Mouse (Mus musculus): ENCODE measurements at regions not wholly inside any gene's neighbourhood (a gene's known extent, or its start where the extent isn't known, plus 50 kb on each side); places are given as distances from the start of the nearest gene placed in this dataset.

GRCm38 (mm10) chr12:28922236-28922635 lies 170.6 kb downstream of the Eipr1 start:
- H3K4me1 ChIP-seq (ENCODE audit: control insufficient read depth, insufficient read depth, low read length): no peaks in the 10 kb centered on the region
- no peak overlapping the region for H3K9ac ChIP-seq (ENCODE audit: low read depth, low read length)
- H3K27ac ChIP-seq (replicated peaks; ENCODE audit: insufficient read depth, low read depth, low read length): no peak overlapping the region
- H3K36me3 ChIP-seq (ENCODE audit: control insufficient read depth, insufficient read depth, low read length): no peaks in the 10 kb centered on the region; the same call in 1 of the 2 replicates
- H3K27me3 ChIP-seq (ENCODE audit: control insufficient read depth, insufficient read depth, low read length): no peaks in the 10 kb centered on the region
- peaks cover 3% of the 10 kb centered on the region; the same call in 1 of the 2 replicates for H3K79me2 ChIP-seq (ENCODE audit: control insufficient read depth, insufficient read depth, low read length)
- H3K4me3 ChIP-seq (ENCODE audit: insufficient read depth, low read depth, low read length): no peak overlapping the region
- no peak for TF ChIP-seq POLR2A (IDR thresholded peaks at IDR 0.05; ENCODE audit: extremely low read depth, insufficient read depth, low read length)
- TF ChIP-seq CTCF (IDR thresholded peaks at IDR 0.05; ENCODE audit: low read depth, low read length): no peak
- no peak for DNase-seq (ENCODE audit: extremely low read depth, low read depth, low spot score)
- WGBS: 70% methylated on average over 2 of the region's 2 CpGs

- peaks cover 8% of the 10 kb centered on the region; the same call in 1 of the 2 replicates for H3K79me2 ChIP-seq (ENCODE audit: control insufficient read depth, insufficient read depth, low read length)
- no peaks in the 10 kb centered on the region for H3K27me3 ChIP-seq (ENCODE audit: control insufficient read depth, insufficient read depth, low read length)
- no peaks in the 10 kb centered on the region for H3K4me1 ChIP-seq (ENCODE audit: control insufficient read depth, insufficient read depth, low read length)
- H3K27ac ChIP-seq (replicated peaks; ENCODE audit: insufficient read depth, low read depth, low read length): no peak overlapping the region
- 87% methylated on average over 4 of the region's 4 CpGs for WGBS
- H3K9ac ChIP-seq (ENCODE audit: low read depth, low read length): no peak overlapping the region
- TF ChIP-seq POLR2A (IDR thresholded peaks at IDR 0.05; ENCODE audit: extremely low read depth, insufficient read depth, low read length) (no peak), CTCF (IDR thresholded peaks at IDR 0.05; ENCODE audit: low read depth, low read length) (no peak)
- H3K4me3 ChIP-seq (ENCODE audit: insufficient read depth, low read depth, low read length): no peak overlapping the region
- DNase-seq (ENCODE audit: extremely low read depth, low read depth, low spot score): no peak
- no peaks in the 10 kb centered on the region; the same call in 1 of the 2 replicates for H3K36me3 ChIP-seq (ENCODE audit: control insufficient read depth, insufficient read depth, low read length)
These were observed 173.6 kb downstream of the Eipr1 start for GRCm38 (mm10) chr12:28925206-28925605.

GRCm38 (mm10) chr12:28939936-28940335 lies 188.3 kb downstream of the Eipr1 start:
- H3K4me3 ChIP-seq (ENCODE audit: insufficient read depth, low read depth, low read length): no peak overlapping the region
- no peak for DNase-seq (ENCODE audit: extremely low read depth, low read depth, low spot score)
- 88% methylated on average over 7 of the region's 7 CpGs for WGBS
- H3K4me1 ChIP-seq (ENCODE audit: control insufficient read depth, insufficient read depth, low read length): no peaks in the 10 kb centered on the region
- no peaks in the 10 kb centered on the region for H3K27me3 ChIP-seq (ENCODE audit: control insufficient read depth, insufficient read depth, low read length)
- no peak for TF ChIP-seq CTCF (IDR thresholded peaks at IDR 0.05; ENCODE audit: low read depth, low read length)
- no peak for TF ChIP-seq POLR2A (IDR thresholded peaks at IDR 0.05; ENCODE audit: extremely low read depth, insufficient read depth, low read length)
- H3K79me2 ChIP-seq (ENCODE audit: control insufficient read depth, insufficient read depth, low read length): no peaks in the 10 kb centered on the region
- H3K9ac ChIP-seq (ENCODE audit: low read depth, low read length): no peak overlapping the region
- H3K27ac ChIP-seq (replicated peaks; ENCODE audit: insufficient read depth, low read depth, low read length): no peak overlapping the region
- H3K36me3 ChIP-seq (ENCODE audit: control insufficient read depth, insufficient read depth, low read length): peaks cover 2% of the 10 kb centered on the region; the same call in 1 of the 2 replicates

GRCm38 (mm10) chr12:28948889-28949288 lies 197.3 kb downstream of the Eipr1 start:
- Histone ChIP-seq H3K4me1 (ENCODE audit: control insufficient read depth, insufficient read depth, low read length) (no peaks in the 10 kb centered on the region), H3K27me3 (ENCODE audit: control insufficient read depth, insufficient read depth, low read length) (no peaks in the 10 kb centered on the region), H3K27ac (replicated peaks; ENCODE audit: insufficient read depth, low read depth, low read length) (no peak overlapping the region), H3K36me3 (ENCODE audit: control insufficient read depth, insufficient read depth, low read length) (peaks cover 3% of the 10 kb centered on the region), H3K9ac (ENCODE audit: low read depth, low read length) (no peak overlapping the region), H3K79me2 (ENCODE audit: control insufficient read depth, insufficient read depth, low read length) (0 out of 2 replicates have a peak, but pooled peaks cover 3% of the 10 kb centered on the region), H3K4me3 (ENCODE audit: insufficient read depth, low read depth, low read length) (no peak overlapping the region)
- no peak for TF ChIP-seq POLR2A (IDR thresholded peaks at IDR 0.05; ENCODE audit: extremely low read depth, insufficient read depth, low read length)
- no peak for TF ChIP-seq CTCF (IDR thresholded peaks at IDR 0.05; ENCODE audit: low read depth, low read length)
- WGBS: 91% methylated on average over 9 of the region's 9 CpGs
- DNase-seq (ENCODE audit: extremely low read depth, low read depth, low spot score): no peak

- Histone ChIP-seq H3K79me2 (ENCODE audit: control insufficient read depth, insufficient read depth, low read length) (0 out of 2 replicates have a peak, but pooled peaks cover 3% of the 10 kb centered on the region), H3K27ac (replicated peaks; ENCODE audit: insufficient read depth, low read depth, low read length) (no peak overlapping the region), H3K9ac (ENCODE audit: low read depth, low read length) (no peak overlapping the region), H3K27me3 (ENCODE audit: control insufficient read depth, insufficient read depth, low read length) (no peaks in the 10 kb centered on the region), H3K4me1 (ENCODE audit: control insufficient read depth, insufficient read depth, low read length) (no peaks in the 10 kb centered on the region), H3K36me3 (ENCODE audit: control insufficient read depth, insufficient read depth, low read length) (peaks cover 3% of the 10 kb centered on the region), H3K4me3 (ENCODE audit: insufficient read depth, low read depth, low read length) (no peak overlapping the region)
- WGBS: 89% methylated on average over 10 of the region's 10 CpGs
- TF ChIP-seq CTCF (IDR thresholded peaks at IDR 0.05; ENCODE audit: low read depth, low read length) (no peak), POLR2A (IDR thresholded peaks at IDR 0.05; ENCODE audit: extremely low read depth, insufficient read depth, low read length) (no peak)
- DNase-seq (ENCODE audit: extremely low read depth, low read depth, low spot score): no peak
These were observed 197.7 kb downstream of the Eipr1 start for GRCm38 (mm10) chr12:28949307-28949706.

DNA sequence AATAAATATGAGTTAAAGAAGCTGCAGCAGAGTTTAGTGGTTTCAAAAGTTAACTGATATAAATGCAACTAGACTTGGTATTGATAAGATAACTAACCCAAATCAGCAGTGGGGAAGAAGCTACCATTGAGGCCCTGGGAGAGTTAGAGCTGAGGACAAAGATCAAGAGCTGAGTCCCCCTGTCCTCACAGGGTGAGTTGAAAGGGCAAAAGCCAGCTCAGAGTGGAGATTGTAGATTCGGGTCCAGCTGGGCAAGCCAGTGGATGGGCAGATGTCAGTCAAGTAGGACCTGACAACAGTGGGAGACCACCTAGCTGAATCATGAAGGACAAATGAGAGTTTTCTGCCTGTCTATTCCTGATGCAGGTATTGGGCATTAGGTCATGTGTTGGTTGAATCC lies 205.6 kb downstream of the Eipr1 start:
- WGBS: 56% methylated on average over 1 of the region's 1 CpGs
- TF ChIP-seq CTCF (IDR thresholded peaks at IDR 0.05; ENCODE audit: low read depth, low read length) (no peak), POLR2A (IDR thresholded peaks at IDR 0.05; ENCODE audit: extremely low read depth, insufficient read depth, low read length) (no peak)
- no peak overlapping the region for H3K27ac ChIP-seq (replicated peaks; ENCODE audit: insufficient read depth, low read depth, low read length)
- no peak overlapping the region for H3K9ac ChIP-seq (ENCODE audit: low read depth, low read length)
- no peaks in the 10 kb centered on the region for H3K27me3 ChIP-seq (ENCODE audit: control insufficient read depth, insufficient read depth, low read length)
- no peak overlapping the region for H3K4me3 ChIP-seq (ENCODE audit: insufficient read depth, low read depth, low read length)
- peaks cover 9% of the 10 kb centered on the region for H3K36me3 ChIP-seq (ENCODE audit: control insufficient read depth, insufficient read depth, low read length)
- no peaks in the 10 kb centered on the region for H3K4me1 ChIP-seq (ENCODE audit: control insufficient read depth, insufficient read depth, low read length)
- peaks cover 3% of the 10 kb centered on the region; the same call in 1 of the 2 replicates for H3K79me2 ChIP-seq (ENCODE audit: control insufficient read depth, insufficient read depth, low read length)
- no peak for DNase-seq (ENCODE audit: extremely low read depth, low read depth, low spot score)

Measured in liver, adult 2 months (tissue).